Mouse (Mus musculus) embryo, embryonic 11 days (tissue): ENCODE measurements at regions not wholly inside any gene's neighbourhood (a gene's known extent, or its start where the extent isn't known, plus 50 kb on each side); places are given as distances from the start of the nearest gene placed in this dataset.

Source experiments
- DNase-seq: peaks from one replicate; pipeline ENCODE4 v3.0.0-alpha.2; 2015

GRCm38 (mm10) chr1:122607309-122607708 lies 1039.5 kb upstream of the Ddx18 start:
- no peak for DNase-seq

- no peak for DNase-seq
Measured at GRCm38 (mm10) chr1:122575954-122576353, 1008.2 kb upstream of the Ddx18 start.

DNA sequence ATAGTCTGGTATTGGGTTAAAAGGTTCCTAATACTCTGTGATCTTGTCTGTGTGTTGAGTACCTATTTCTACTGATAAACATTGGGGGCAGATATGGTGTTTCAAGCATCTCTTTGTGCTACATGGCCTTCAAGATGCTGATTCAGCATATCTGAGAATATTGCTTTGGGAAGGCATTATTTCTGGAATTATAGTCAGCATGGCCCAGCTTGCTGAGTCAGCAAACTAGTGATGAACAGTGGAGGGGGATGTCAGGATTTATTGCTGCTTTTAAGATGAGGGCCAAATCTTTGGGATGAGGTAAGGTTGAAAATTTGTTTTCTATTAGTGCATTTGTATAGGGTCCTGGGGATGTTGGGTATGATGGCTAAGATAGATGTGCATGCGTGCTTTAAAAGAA lies 983.8 kb upstream of the Ddx18 start:
- no peak for DNase-seq

- no peak for DNase-seq
Measured at GRCm38 (mm10) chr1:122509580-122509979, 941.8 kb upstream of the Ddx18 start.

DNA sequence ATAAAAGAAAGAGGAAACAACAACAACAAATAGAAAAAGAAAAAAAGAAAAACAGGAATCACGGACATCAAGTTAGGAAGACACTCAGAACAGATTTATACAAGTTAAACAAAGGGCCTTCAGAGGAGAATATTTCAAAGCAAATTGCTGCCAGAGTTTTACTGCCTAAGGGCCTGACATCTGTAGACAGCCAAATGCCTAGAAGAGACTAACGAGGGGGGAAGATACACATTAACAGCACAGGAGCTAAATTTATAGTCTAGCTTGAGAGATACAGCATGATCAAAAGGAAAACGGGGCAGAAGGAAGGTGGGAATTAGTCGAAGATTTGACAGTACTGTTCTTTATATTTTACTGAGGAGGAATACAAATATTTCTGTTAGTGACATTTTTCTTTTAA lies 933.9 kb upstream of the Ddx18 start:
- DNase-seq = no peak

DNA sequence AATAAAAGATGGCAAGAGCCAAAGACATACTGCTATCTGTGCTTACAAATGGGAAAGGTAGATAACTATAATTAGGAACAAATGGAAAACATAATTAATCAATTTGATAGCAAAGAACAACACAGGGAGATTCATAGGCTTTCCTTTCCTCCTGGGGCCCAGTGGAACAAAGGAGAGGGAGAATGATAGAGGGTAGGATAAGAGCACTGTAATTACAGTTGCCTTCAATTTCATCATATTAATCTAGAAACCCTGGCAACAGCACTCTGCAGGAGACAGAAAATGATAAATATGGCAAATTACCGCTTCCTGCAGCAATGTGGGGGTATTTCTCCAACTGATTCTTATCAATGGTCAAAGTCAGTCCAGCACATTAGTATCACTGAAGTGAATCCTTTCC lies 910.2 kb upstream of the Ddx18 start:
- DNase-seq = no peak

DNA sequence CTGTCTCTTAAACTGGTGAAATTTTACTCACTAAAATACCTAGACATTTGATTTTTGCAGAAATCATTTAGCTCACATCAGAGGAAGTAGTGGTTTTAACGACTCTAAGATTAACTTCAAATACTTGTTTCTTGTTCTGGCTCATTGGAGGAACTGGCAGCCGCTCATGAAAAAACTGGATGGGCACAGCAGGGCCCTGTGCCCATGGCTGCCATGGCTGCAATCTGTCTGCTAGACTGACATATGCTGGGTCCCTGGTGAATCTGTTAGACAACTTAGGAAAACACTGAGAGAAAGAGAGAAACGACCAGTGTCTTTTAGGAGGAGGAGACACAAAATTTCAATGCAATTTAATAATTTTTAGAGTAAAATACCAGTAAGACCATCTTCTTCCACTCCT lies 896.1 kb upstream of the Ddx18 start:
- no peak for DNase-seq

DNA sequence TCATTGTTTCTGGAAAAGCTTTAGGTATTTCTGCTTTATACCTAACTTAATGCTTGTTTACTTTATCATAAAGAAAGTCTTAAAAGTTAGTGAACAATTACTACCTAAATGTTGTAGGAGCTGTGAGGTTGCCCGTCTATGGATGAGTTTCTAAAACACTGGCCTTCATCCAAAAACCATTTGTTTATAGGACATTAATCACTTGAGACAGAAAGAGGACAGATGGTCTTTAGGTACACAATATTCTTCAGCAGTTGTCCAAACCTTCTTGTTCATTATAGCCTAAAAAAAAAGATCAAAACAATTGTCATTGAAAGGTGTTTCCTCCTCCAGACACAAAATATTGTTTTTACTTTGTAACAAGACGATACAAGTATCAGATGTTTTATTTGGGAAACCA lies 891.3 kb upstream of the Ddx18 start:
- no peak for DNase-seq

DNA sequence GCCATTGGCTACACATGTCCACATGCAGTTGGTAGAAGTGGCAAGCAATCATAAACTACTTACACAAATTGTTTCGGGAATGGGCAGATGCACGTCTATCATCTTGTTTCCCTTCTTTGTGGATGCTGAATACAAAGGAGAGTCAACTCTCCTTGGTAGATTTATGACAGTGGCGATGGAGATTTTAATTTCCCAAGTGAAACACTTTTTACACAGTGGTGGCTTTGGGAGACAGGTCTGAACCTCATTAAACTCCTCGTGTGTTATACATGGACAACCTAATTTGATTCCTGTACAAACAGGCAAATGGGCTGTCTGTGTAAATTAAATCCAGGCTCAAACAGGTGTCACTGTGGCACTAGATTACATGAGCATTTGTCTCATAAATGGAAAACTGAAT lies 887.1 kb upstream of the Ddx18 start:
- DNase-seq = no peak

GRCm38 (mm10) chr1:122453617-122454016 lies 885.8 kb upstream of the Ddx18 start:
- no peak for DNase-seq

- DNase-seq = peak; percentile 4
Measured at GRCm38 (mm10) chr1:122439358-122439757, 871.6 kb upstream of the Ddx18 start.

GRCm38 (mm10) chr1:122423503-122423902 lies 855.7 kb upstream of the Ddx18 start:
- DNase-seq = no peak

DNA sequence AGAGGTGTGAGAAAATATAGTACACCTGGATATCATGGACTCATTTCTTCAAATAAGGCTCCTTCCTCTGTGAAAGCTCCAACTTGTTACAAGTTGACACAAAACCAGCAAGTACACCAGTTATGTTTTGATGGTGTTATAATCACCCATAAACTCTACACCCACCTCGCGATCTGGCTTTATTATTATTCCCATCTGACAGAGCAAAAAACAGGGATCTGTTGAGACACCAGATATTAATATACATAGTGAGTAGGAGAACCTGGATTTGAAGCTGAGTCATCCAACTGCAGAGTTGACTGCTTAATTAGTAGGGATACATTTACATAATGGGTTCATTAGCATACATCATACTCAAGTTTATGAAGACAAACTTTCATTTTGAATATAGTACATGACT lies 828.6 kb upstream of the Ddx18 start:
- DNase-seq = no peak

DNA sequence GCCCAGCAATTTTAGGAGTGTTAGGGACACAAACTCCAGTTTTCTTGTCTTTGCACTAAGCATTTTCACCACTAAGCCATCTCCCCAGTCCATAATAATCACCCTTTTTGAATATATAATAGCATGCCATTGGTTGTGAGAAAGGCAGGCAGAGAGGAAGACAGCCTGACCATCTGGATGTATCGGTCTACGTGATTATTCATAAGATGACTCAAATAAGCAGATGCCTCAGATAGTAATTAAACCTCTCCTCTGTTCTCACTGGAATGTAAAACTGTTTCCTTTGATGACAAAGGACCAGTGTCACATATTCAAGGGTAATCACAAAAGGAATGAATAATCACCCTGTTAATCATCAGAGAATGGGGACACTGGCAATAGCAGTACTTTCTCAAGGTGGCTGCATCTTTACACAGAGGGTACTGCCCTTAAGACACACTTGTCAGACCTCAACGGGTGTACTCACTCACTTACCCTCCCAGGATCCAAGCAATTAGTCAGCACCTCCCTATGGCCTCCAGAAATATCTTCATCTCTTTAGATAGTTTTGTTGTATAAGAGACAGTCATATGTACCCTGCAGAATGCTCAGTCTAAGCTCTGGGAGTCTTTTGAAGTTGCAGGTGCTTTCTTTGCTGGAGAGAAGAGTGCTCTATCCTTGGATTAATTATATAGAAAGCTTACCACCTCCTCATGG lies 826.0 kb upstream of the Ddx18 start:
- no peak for DNase-seq

GRCm38 (mm10) chr1:122357015-122357414 lies 789.2 kb upstream of the Ddx18 start:
- peak; percentile 96 for DNase-seq

DNA sequence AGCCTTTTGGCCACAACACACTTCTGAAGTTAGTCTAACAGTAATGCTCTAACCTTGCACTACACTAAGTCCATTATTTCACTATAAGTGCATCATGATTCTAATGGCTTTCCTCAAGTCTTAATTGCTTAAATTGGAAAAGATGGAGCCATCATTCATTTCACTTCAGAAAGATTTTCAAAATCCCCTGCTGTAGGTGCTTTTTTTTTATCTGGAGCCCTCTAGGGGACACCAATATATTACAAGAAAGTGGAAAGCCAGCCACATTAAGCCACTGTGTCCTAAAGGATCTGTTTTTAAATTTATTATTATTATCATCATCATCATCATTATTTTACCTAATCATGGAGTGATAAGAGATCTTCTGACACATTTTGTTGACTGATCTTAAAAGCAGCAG lies 783.7 kb upstream of the Ddx18 start:
- peak; percentile 20 for DNase-seq

DNA sequence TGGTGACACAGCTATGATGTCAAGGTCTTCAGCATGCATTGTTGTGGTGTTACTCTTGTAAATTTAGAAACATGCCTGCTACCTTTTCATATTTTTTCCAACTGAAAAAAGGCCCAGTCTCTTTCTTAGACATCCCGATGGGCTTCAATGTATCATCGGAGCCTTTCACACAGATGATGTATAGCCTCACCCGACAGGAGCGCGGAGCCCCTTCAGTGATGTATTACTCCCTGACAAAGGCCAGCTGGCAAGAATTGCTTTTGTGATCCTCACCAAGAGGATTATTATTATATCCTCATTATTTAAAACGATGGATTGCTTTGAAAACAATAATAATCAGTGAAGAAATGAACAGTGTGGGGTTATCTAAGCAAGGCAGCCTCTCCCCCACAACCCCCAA lies 765.5 kb upstream of the Ddx18 start:
- DNase-seq = peak; percentile 19

- DNase-seq = no peak
Measured at GRCm38 (mm10) chr1:122328276-122328675, 760.5 kb upstream of the Ddx18 start.
